Mouse (Mus musculus) forebrain, embryonic 11.5 days (tissue): Measurements from ENCODE around the gene Ecd. TPM values are rescaled to one million over a fixed set of nuclear protein-coding genes. Genes with fewer than 3 reads are reported as not detected.
A peak's percentile ranks its signal among the peaks of the same experiment; 100 is the strongest.

Experiments used
- ATAC-seq: fragments of 200-750 bp; cut with Nextera tagmentation; replicated peaks from 2 replicates; pipeline ENCODE4 v1.8.0; 2017; ENCODE audit warnings: moderate TSS enrichment; ENCODE audit not compliant: low FRiP score
- DNase-seq: peaks from one replicate; pipeline ENCODE4 v3.0.0-alpha.2; 2017; ENCODE audit warnings: low spot score
- H3K27ac ChIP-seq: fragments of 300-500 bp; sonication (generic); 2 replicates; pipeline ENCODE4 v1.5.1; 2014; ENCODE audit warnings: low read depth, low read length
- H3K27me3 ChIP-seq: fragments of 300-500 bp; sonication (generic); 2 replicates; pipeline ENCODE4 v1.6.1; 2014; ENCODE audit warnings: mild to moderate bottlenecking, low read length, mixed read lengths; ENCODE audit not compliant: control insufficient read depth, insufficient read depth
- H3K36me3 ChIP-seq: fragments of 300-500 bp; sonication (generic); 2 replicates; pipeline ENCODE4 v1.6.1; 2014; ENCODE audit warnings: mild to moderate bottlenecking, low read length, moderate library complexity, mixed read lengths; ENCODE audit not compliant: control insufficient read depth, insufficient read depth
- H3K4me1 ChIP-seq: fragments of 300-500 bp; sonication (generic); replicated peaks from 2 replicates; pipeline ENCODE4 v1.6.1; 2014; ENCODE audit warnings: low read length, mixed read lengths; ENCODE audit not compliant: control insufficient read depth, insufficient read depth
- H3K4me2 ChIP-seq: fragments of 300-500 bp; sonication (generic); 2 replicates; pipeline ENCODE4 v1.6.1; 2014; ENCODE audit warnings: low read depth, mild to moderate bottlenecking, low read length, moderate library complexity, mixed read lengths; ENCODE audit not compliant: severe bottlenecking
- H3K4me3 ChIP-seq: fragments of 300-500 bp; sonication (generic); 2 replicates; pipeline ENCODE4 v1.5.1; 2014; ENCODE audit warnings: low read depth, low read length
- H3K9ac ChIP-seq: fragments of 300-500 bp; sonication (generic); 2 replicates; pipeline ENCODE4 v1.6.1; 2014; ENCODE audit warnings: low read length
- H3K9me3 ChIP-seq: fragments of 300-500 bp; sonication (generic); 2 replicates; pipeline ENCODE4 v1.6.1; 2016; ENCODE audit warnings: low read length, mixed read lengths; ENCODE audit not compliant: control insufficient read depth
- WGBS: fragments of 180-500 bp; shearing (Covaris S2); extraction: QIAGEN DNeasy Blood & Tissue Kit; methylation state at CpG from one replicate; pipeline ENCODE4 v1.1.7; 2014; 5-methylcytosine and 5-hydroxymethylcytosine counted together
- polyA plus RNA-seq: library from polyadenylated mRNA; unstranded; fragments of >200 nt; fragmentation: Nextera tagmentation; extraction: Ambion mirVana; gene quantifications from 2 replicates; pipeline ENCODE4 v1.2.1, GENCODE M21; 2014

Gene Ecd
- polyA plus RNA-seq: 77.9 and 78.5 TPM in 2 replicates

GRCm38 (mm10) chr14:20347991-20348541 is at the start of gene Ecd, which contains the start of gene Fam149b:
Gene Ecd (minus strand): TSS chr14:20348121.
Gene Fam149b (plus strand): TSS chr14:20348162.
- H3K36me3 ChIP-seq: no peaks in the 10 kb centered on the region; the same call in 1 of the 2 replicates
- peak; percentile 98 for ATAC-seq
- under 1% methylated on average over 42 of the region's 42 CpGs for WGBS

GRCm38 (mm10) chr14:20397220-20397619 is 49.3 kb upstream of the Ecd start:
- Histone ChIP-seq H3K4me3 (no peak overlapping the region), H3K4me2 (no peak overlapping the region), H3K9ac (no peak overlapping the region), H3K9me3 (no peaks in the 10 kb centered on the region), H3K27ac (no peak overlapping the region), H3K27me3 (no peaks in the 10 kb centered on the region), H3K4me1 (peaks cover 3% of the 10 kb centered on the region; the same call in 1 of the 2 replicates), H3K36me3 (no peaks in the 10 kb centered on the region)
- WGBS: 86% methylated on average over 9 of the region's 9 CpGs
- DNase-seq (no peak), ATAC-seq (no peak)

More at GRCm38 (mm10) chr14:20347991-20348541, at the start of gene Ecd, which contains the start of gene Fam149b:
- H3K27ac ChIP-seq: peak within 1 kb of the TSS; percentile 80
- H3K9ac ChIP-seq: peak within 1 kb of the TSS; percentile 97
- H3K4me3 ChIP-seq: peak within 1 kb of the TSS; percentile 87
- H3K27me3 ChIP-seq: no peaks in the 10 kb centered on the region
- no peaks in the 10 kb centered on the region for H3K9me3 ChIP-seq
- peaks cover 2% of the 10 kb centered on the region; the same call in 1 of the 2 replicates for H3K4me1 ChIP-seq
- DNase-seq: peak; percentile 95
- H3K4me2 ChIP-seq: peak within 1 kb of the TSS; percentile 70

- Histone ChIP-seq H3K9me3 (no peaks in the 10 kb centered on the region), H3K4me1 (peaks cover 3% of the 10 kb centered on the region; the same call in 1 of the 2 replicates), H3K9ac (peak within 1 kb of the TSS; percentile 87), H3K4me3 (peak within 1 kb of the TSS; percentile 49), H3K4me2 (peak within 1 kb of the TSS; percentile 59), H3K27me3 (no peaks in the 10 kb centered on the region), H3K27ac (peak within 1 kb of the TSS; percentile 51), H3K36me3 (no peaks in the 10 kb centered on the region)
- ATAC-seq (peak; percentile 96), DNase-seq (peak; percentile 97)
- under 1% methylated on average over 62 of the region's 68 CpGs for WGBS
Measured at GRCm38 (mm10) chr14:20393205-20393913, 45.4 kb upstream of the Ecd start, which contains the start of gene Mrps16. Gene Mrps16 (minus strand): TSS chr14:20393634.

- H3K9me3 ChIP-seq: no peaks in the 10 kb centered on the region
- H3K4me3 ChIP-seq: no peak overlapping the region
- no peaks in the 10 kb centered on the region for H3K27me3 ChIP-seq
- ATAC-seq (no peak), DNase-seq (no peak)
- no peak overlapping the region for H3K27ac ChIP-seq
- H3K36me3 ChIP-seq: no peaks in the 10 kb centered on the region; the same call in 1 of the 2 replicates
- peaks cover 9% of the 10 kb centered on the region for H3K4me1 ChIP-seq
- 87% methylated on average over 3 of the region's 4 CpGs for WGBS
- H3K9ac ChIP-seq: no peak overlapping the region
- no peak overlapping the region; the same call in 1 of the 2 replicates for H3K4me2 ChIP-seq
Measured at GRCm38 (mm10) chr14:20392326-20392725, 44.4 kb upstream of the Ecd start.

GRCm38 (mm10) chr14:20389446-20390079 is 41.6 kb upstream of the Ecd start:
- peak overlapping the region; percentile 84; the same call in 1 of the 2 replicates for H3K4me2 ChIP-seq
- no peak overlapping the region for H3K4me3 ChIP-seq
- no peak overlapping the region for H3K27ac ChIP-seq
- 89% methylated on average over 8 of the region's 8 CpGs for WGBS
- peaks cover 18% of the 10 kb centered on the region for H3K4me1 ChIP-seq
- H3K27me3 ChIP-seq: no peaks in the 10 kb centered on the region
- DNase-seq (no peak), ATAC-seq (no peak)
- H3K9ac ChIP-seq: no peak overlapping the region
- no peaks in the 10 kb centered on the region for H3K9me3 ChIP-seq
- no peaks in the 10 kb centered on the region; the same call in 1 of the 2 replicates for H3K36me3 ChIP-seq

- DNase-seq (peak; percentile 95), ATAC-seq (peak; percentile 81)
- no peaks in the 10 kb centered on the region; the same call in none of the 2 replicates for H3K36me3 ChIP-seq
- H3K27ac ChIP-seq: peak within 1 kb of the TSS; percentile 60
- H3K4me1 ChIP-seq: peaks cover 15% of the 10 kb centered on the region
- peak within 1 kb of the TSS; percentile 84 for H3K9ac ChIP-seq
- peak within 1 kb of the TSS; percentile 77 for H3K4me3 ChIP-seq
- under 1% methylated on average over 59 of the region's 59 CpGs for WGBS
- peak within 1 kb of the TSS; percentile 84 for H3K4me2 ChIP-seq
- H3K9me3 ChIP-seq: no peaks in the 10 kb centered on the region
- H3K27me3 ChIP-seq: no peaks in the 10 kb centered on the region
Measured at GRCm38 (mm10) chr14:20388441-20389129, 40.7 kb upstream of the Ecd start, which contains the start of gene Dnajc9. Gene Dnajc9 (minus strand): TSS chr14:20388910.

GRCm38 (mm10) chr14:20379753-20380430 is 32.0 kb upstream of the Ecd start:
- H3K4me3 ChIP-seq: no peak overlapping the region
- no peaks in the 10 kb centered on the region for H3K9me3 ChIP-seq
- no peak for DNase-seq
- H3K27ac ChIP-seq: no peak overlapping the region
- H3K4me1 ChIP-seq: no peaks in the 10 kb centered on the region
- ATAC-seq: no peak
- 91% methylated on average over 9 of the region's 9 CpGs for WGBS
- no peak overlapping the region for H3K4me2 ChIP-seq
- no peak overlapping the region for H3K9ac ChIP-seq
- no peaks in the 10 kb centered on the region; the same call in 1 of the 2 replicates for H3K36me3 ChIP-seq
- H3K27me3 ChIP-seq: no peaks in the 10 kb centered on the region
